Mouse (Mus musculus): ENCODE data around the gene Dapk1. TPM values are rescaled to one million over a fixed set of nuclear protein-coding genes. Genes with fewer than 3 reads are reported as not detected.
A peak's percentile ranks its signal among the peaks of the same experiment; 100 is the strongest.

Dapk1 gene
- total RNA-seq, 1 experiment from 2014 or later: 8.6 TPM

DNA sequence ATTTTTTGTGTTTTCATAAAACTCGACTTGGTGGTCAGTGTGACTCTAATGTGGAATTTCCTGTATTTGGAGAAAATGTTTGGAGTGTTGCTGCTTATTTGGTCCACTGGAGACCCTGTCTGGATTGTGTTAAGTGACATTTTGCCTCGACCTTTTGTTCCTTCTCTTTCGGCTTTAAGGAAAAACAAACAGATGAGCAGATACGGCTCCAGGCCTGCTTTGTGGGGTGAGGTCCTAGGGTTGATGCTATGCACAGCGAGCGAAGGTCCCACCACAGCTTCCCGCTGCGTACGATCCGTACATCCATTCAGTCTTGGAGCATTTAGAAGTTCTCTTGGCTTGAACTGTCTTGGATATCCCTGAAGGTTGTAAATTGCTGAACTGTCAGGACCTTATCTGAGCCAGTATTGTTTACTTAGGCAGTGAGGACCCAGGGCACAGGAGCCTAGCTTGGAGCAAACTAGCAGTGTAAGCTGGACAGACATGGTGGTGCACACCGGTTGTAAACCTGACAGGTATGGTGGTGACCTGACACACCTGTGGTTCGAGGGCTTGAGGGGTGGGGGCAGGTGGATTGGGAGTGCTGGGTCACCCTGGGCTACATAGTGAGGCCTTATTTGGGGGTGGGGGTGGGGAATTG is 84.4 kb downstream of the Dapk1 start:
- ATAC-seq (replicated peaks; ENCODE audit: low read depth, poor library complexity, severe bottlenecking): no peak

DNA sequence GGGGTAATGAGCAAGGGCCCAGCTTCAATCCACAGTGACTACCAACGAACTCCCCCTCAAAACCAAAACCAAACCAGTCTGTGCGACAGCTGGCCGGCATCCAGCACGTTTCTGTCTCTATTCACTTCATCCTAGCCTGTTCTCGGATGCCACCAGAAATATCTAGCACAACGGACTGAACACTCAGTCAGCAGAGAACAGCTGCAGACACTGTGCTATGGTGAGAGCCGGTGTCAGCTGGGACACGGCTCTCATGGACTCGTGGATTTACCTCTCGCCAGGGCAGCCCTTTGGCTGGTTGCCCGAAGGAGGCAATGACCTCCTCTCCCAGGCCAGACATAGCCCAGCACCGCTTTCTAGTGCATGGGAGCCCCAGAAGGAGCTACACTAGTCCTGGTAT is 85.2 kb downstream of the Dapk1 start:
- ATAC-seq (replicated peaks; ENCODE audit: low read depth, poor library complexity, severe bottlenecking): no peak

DNA sequence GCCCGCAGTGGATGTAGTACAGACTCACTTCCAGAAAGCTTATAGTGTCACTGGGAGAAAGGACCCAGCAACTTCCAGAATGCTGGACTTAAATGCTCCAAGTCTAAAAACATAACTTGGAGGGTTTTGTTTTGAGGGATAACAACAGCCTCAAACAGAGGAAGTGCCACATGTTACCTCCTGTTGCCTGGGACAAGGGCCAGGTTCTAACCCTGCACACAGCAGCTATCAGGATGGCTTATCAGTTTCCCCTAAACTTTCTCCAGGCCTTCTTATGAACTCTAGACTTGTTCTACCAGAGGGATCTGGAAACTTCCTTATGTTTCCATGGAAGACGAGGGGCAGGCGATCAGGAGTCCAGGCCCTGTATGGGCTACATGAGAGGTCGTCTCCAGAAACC is 85.7 kb downstream of the Dapk1 start:
- ATAC-seq (replicated peaks; ENCODE audit: low read depth, poor library complexity, severe bottlenecking): peak; percentile 22; the same call in 1 of the 2 replicates

DNA sequence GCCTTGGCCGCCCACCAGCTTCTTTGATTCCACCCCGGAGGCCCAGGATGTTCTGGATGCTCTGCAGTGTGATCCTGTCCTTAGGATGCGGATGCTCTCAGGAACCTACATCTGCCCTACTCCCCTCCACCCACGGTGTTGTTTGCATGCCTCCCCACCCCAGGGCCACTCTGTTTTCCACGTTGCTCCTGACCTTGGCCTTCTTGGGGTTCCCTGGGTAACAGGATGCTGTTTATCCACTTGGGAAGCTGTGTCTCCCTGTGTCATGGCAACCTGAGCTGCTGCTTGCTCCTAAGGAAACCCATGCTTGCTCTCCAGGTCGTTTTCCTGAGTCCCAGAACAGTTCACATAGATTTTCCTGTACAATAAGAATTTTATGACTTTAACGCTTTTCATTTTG is 86.1 kb downstream of the Dapk1 start:
- no peak for ATAC-seq (replicated peaks; ENCODE audit: low read depth, poor library complexity, severe bottlenecking)

DNA sequence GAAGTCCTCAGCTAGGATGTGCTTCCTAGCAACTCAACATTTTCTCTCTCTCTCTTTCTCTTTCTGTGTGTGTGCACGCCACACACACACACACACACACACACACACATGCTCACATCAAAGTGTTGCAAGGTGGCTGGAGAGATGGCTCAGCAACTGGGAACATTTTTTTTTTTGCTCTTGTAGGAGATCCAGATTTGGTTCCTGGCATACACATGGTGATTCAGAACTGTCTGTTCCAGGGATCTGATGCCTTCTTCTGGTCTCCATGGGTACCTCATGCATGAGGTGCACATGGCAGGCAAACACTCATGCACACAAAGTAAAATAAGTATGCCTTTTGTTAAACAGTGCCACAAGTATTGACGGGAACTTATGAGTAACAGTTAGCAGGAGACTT is 89.2 kb downstream of the Dapk1 start:
- ATAC-seq (replicated peaks; ENCODE audit: low read depth, poor library complexity, severe bottlenecking): no peak

- ATAC-seq (replicated peaks; ENCODE audit: low read depth, poor library complexity, severe bottlenecking): peak; percentile 55
Observed at GRCm38 (mm10) chr13:60691940-60692339, 90.2 kb downstream of the Dapk1 start.

GRCm38 (mm10) chr13:60695186-60695980 is 93.6 kb downstream of the Dapk1 start:
- peak; percentile 77 for ATAC-seq (replicated peaks; ENCODE audit: low read depth, poor library complexity, severe bottlenecking)

DNA sequence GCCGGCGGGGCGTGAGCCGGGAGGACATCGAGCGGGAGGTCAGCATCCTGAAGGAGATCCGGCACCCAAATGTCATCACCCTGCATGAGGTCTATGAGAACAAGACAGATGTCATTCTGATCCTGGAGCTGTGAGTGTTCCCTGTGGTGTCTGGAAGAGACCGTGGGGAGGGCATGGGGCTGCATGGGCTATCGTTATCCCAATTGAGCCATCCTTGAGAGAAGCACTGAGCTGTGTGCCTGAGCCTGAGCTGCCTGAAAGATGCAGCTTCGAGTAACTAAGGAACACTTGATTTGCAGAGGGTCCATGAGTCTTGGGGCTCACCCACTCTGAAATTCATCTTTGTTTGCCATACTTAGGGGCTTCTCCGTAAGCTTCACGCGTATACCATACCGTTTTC is 94.6 kb downstream of the Dapk1 start:
- ATAC-seq (replicated peaks; ENCODE audit: low read depth, poor library complexity, severe bottlenecking): no peak

DNA sequence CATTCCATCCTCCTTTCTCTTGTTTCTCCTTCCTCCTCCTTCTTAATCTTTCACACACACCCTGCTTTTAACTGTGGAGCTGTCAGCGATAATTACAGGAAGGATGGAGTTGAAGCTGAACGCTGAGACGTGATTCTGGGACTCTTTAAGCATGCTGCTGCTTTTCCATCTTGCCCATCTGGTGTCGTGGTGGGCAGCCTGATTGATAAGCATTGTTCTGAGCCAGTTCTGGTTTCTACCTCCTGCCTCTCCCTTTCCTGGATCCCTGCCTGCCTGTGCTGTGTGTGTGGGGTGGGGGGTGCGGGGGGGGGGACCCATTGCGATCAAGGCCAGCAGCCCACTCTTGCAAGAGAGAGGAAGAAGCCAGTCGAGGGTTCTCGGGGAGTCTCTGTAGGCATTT is 95.0 kb downstream of the Dapk1 start:
- ATAC-seq (replicated peaks; ENCODE audit: low read depth, poor library complexity, severe bottlenecking): no peak

- no peak for ATAC-seq (replicated peaks; ENCODE audit: low read depth, poor library complexity, severe bottlenecking)
Observed at GRCm38 (mm10) chr13:60698021-60698420, 96.3 kb downstream of the Dapk1 start.

DNA sequence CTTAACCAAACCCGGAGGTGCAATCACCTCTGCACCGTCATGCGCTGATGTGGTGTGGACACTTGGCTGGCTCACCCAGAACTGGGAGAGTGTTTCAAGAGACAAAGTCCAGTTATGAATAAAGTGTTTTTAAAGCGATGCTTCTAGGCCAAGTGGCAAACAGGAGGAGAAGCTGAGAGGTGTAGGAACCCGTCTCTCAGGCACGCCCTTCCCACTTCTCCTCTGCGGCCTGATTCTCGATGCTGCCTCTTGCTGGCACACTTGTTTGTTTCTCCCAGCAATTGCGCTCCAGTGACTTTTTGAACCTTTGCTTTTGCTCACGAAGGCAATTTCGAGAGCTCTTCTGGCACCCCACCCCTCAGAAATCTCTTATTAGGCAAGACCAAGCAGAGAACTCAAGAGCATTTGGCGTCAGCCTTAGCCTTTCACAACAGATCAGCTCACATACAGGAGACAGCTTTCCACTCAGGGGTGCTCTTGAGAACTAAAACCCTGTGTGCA is 100.0 kb downstream of the Dapk1 start:
- no peak for ATAC-seq (replicated peaks; ENCODE audit: low read depth, poor library complexity, severe bottlenecking)

DNA sequence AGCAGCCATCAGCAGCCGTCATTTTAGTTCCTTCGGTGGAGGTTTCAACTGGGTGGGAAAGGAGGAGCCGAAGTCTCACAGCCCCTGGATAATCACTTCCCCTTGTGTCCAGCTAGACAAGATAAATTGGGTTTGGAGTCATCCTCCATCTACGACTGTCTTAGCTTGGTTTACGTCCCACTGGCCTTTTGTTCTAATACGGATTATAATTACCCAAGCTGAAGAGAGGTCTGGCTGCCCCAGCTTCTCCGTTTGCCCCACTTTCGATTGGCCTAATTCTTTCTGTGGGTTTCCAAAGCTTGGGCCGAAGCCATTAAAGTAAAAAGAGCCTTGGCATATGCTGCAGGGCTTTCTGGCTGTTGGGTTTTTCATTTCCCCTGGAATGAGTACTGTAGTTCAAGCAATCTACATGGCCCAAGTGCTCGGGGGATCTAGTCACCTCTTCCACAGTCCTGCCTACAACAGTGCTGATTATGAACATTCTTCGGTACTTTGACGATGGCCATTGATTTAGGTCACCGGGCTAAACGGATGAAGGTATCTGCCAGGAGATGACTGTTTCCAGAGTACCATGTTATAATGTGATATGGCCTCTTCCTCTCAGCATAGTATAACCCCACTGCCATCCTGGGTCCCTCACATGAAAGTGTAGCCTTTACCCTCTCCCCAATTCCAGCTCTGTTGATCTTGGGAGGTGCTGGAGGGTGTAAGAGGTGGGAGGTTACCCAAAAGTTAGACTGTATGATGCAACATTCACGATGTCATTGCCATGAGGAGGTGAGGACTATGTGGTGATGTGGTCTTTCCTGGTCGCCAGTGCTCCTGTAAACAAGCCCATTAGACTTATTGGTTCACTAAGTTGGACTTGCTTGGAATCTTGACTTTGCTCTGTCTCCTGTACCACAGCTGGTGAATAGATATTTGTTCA is 106.1 kb downstream of the Dapk1 start:
- ATAC-seq (replicated peaks; ENCODE audit: low read depth, poor library complexity, severe bottlenecking): no peak

DNA sequence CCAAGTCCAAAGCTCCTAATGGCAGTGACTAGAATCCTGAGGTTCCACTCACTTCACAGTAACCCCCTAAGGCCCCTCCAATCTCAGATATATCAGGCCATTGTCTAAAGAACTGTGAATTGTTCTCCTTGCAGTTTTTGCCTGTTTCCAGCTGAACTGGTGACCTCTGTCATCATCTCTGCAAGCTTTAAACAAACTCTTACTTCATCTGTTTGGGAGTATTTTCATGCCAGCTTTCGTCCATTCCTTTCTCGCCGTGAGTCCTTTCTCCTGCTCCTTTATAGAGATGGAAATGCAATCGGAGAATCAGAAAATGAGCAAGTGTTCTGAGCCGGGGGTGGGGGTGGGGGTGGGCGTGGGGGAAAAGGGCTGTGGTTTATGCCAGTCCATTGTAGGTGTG is 107.4 kb downstream of the Dapk1 start:
- no peak for ATAC-seq (replicated peaks; ENCODE audit: low read depth, poor library complexity, severe bottlenecking)

DNA sequence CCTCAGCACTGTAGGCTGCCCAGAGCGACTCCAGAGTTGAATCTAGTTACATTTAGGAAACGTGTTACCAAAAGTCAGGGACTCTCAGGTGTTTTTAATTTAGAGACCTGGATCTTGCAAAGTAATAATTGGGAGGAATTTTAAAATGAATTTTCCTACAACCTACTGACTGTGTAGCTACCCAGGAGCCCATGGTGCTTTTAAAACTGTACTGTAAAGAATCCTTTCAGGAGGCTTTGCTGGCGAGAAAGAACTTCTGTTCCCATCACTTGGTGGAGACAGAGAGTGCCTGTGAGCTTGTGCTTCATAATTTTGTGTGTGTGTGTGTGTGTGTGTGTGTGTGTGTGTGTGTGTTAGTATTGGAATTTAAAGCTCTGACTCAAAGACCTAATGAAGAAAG is 109.2 kb downstream of the Dapk1 start:
- ATAC-seq (replicated peaks; ENCODE audit: low read depth, poor library complexity, severe bottlenecking): no peak

DNA sequence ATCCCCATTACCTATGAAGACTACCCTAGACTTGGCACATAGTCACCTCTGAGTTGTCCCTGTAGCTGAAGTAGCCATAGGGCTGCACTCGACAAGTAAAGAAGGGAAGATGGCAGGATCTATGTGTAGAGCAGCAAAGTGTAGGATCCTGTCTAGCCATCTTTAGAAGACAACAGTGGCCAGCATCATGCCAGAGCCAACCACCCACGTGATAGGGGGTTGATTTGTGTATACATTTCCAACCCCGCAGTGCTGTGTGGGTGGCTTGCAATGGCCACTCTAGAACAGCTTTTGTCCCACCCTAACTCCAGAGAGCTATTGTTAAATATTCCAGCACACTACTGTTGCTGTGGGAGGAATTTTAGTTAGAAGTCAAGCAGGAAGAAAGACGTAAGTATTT is 111.8 kb downstream of the Dapk1 start:
- ATAC-seq (replicated peaks; ENCODE audit: low read depth, poor library complexity, severe bottlenecking): no peak

DNA sequence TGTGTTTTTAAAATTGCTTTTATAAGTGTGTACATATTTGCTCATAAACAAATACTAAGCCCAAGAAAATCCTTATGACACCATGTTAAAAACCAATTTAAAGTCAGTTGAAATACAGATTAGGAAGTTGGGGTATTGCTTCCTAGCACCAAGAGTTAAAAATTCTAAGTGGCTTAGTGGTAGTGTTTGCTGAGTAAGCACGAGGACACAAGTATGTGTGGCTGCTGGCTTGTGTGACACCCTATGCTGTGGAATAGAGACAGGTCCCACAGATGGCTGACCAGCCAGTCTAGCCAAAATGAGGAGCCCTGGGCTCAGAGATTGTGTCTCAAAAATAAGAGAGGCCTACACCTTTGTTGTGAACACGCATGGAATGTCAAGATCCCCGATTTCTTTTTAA is 114.4 kb downstream of the Dapk1 start:
- ATAC-seq (replicated peaks; ENCODE audit: low read depth, poor library complexity, severe bottlenecking): no peak

- ATAC-seq (replicated peaks; ENCODE audit: low read depth, poor library complexity, severe bottlenecking): no peak
Observed at GRCm38 (mm10) chr13:60717421-60717820, 115.7 kb downstream of the Dapk1 start.

DNA sequence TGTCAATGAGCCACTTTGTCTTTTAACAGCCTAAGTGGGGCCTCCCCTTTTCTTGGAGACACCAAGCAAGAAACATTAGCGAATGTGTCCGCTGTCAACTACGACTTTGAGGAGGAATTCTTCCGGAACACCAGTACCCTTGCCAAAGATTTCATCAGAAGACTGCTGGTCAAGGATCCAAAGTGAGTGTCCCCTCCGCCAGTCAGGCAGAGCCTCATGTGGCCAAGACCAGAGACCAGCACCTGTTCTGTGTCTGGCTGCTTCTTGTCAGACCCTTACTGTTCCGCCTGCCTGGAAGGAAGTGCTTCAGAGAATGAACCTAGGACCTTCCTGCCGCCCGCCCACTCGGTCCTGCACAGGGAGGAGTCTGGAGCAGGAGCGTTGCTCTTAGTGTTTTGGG is 117.8 kb downstream of the Dapk1 start:
- no peak for ATAC-seq (replicated peaks; ENCODE audit: low read depth, poor library complexity, severe bottlenecking)

DNA sequence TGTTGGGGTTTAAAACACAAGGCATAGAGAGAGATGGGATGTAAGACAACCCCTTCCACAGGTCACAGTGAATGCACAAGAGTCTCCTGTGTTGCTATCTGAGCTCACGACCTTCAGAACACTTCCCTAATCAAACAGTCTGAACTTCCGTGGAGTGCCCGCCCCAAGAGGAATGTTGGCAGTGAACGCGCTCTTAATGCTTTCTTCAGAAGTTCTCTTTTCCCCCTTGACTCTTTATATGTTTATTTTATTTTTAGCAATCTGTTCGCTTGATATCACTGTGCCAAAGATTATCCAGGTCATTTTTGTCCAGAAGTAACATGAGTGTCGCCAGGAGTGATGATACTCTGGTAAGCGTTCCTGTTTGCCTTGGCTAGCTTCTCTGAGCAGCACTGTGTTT is 121.0 kb downstream of the Dapk1 start:
- ATAC-seq (replicated peaks; ENCODE audit: low read depth, poor library complexity, severe bottlenecking): no peak

DNA sequence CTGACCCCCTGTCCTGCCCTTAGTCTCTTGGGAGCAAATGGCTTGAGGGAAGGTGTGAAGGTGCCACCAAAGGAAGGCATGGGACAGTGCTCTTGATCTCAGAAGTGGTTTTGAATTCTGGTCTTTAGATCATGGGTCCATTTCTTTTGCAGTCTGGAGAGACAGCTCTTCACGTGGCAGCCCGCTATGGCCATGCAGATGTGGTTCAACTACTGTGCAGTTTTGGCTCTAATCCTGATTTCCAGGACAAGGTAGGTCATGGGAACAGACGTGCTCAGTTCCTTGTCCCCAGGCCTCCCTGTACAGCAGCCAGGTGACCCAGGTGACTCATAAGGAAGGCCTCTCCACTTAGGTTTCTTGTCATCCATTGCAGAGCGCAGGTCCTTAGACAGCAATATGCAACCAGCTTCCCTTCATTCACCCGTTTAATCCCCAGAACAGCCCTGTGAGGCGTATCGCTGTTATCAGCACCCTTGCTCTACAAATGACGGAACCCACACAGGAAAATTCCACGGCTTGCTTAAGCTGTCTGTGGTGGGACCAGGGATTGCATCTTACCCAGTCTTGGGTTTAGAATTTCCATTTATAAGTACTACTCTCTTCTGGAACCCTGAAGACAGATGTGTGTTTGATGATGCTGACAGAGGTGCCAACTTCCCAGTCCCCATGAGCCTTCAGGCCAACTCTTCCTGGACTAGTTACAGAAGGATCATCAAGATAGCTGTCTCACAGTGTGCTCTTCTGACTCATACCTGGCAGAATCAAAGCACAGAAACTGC is 126.7 kb downstream of the Dapk1 start:
- ATAC-seq (replicated peaks; ENCODE audit: low read depth, poor library complexity, severe bottlenecking): no peak
